Mouse (Mus musculus) cerebral cortex, adult 2 months (tissue): ENCODE results near the gene Tmem190.

Experiments used
- WGBS: fragments of 180-500 bp; shearing (Covaris S2); methylation state at CpG from one replicate; pipeline ENCODE4 v1.1.7; 2018; 5-methylcytosine and 5-hydroxymethylcytosine counted together

Gene Tmem190

DNA sequence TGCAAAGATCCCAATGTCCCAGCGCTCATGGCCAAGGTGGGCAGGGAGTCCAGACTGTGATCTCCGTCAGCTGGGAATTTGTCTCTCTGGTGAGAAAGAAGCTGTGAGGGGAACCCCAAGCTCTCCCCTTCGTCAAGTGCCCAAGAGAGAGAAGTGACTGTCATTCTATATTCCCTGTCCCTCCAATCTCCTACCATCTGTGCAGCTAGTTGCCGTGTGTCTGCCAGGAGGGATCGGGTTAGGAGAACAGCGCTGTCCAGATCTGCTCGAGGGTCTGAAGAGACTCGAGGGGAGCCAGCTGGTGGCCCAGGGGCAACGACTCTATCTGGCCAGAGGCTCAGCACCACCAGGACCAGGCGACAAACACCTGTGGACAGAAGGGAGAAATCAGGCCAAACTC, 6.6 kb upstream of the Tmem190 start:
- WGBS, result 60% methylated on average over 10 of the region's 10 CpGs

DNA sequence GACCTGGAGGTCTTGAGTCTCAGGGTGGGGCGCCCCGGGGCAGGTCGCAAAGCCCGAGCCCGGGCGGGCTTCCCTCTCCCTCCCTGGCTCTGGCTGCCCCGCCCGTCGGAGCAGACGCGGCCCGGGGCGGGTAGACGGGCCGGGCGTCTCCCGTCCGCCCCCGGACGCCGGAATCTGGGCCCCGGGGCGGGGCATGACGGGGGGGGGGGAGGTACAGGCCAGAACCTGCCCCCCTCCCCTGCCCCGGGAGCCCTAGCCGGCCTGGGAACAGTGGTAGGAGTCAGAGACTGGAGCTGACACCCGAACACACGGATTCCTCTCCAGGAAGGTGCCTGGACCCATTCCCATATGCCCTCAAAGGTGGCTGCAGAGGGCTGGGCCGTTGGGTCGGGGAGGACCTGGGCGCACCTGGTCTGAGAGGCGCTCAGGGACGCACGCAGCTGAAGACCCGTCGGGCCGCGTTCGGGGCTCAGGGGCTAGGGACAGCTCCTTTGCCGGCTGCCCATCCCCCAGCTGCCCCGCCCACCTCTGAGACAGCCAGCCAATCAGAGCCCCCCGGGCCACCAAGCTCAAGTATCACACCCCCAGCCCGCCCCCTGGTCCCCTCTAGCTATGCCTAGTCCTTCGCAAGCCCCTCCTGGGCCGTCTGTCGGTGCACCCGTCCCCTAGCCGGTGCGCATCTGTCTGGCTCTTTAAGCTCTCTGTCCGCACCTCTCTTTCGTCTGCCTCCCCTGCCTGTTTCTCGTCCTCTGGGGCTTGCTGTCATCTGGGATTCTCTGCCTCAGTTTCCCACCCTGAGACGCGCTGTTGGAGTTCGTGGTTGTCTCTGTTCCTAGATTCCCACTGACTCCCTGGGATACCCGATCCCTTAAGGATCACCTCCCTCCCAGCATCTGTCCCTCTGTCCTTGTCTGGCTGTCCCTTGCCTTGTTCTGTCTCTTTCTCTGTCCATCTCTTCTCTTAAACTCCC, 5.6 kb upstream of the Tmem190 start:
- WGBS, result 3% methylated on average over 55 of the region's 56 CpGs

DNA sequence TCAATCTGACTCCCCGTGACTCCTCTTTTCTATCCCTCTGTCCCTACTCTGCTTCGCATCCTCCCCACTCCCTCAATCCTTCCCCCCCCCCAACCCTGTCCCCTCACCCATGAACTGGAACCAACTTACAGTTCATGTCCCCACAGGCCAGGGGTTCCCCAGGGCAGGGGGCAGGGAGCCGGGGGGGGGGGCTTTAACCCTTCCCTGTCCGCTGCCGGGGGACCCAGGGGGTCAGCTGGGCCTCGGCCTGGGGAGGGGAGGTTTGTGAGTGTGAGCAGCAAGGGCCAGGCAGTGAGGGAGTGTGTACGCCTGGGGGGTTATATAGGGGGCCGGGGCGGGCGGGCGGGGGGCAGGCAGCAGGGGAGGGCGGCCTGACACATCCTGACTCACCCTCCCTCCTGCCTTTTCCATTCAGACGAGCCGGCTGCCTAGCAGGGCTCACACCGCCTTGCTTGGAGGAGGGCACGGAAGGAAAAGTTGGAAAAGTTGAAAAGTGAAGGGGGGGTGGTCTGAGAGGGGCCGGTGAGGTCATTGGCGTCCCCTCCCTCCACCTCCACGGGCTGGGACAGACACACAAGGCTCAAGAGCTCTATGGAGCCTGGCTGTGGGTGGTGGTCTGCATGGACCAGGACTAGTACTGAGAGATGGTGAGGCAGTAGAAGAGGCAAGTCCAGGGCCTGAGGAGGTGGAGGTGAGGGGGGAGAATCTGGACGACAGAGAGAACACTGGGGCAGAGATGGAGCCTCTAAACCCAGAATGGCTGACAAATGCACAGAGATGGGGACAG, 4.7 kb upstream of the Tmem190 start:
- WGBS, result 9% methylated on average over 17 of the region's 20 CpGs

DNA sequence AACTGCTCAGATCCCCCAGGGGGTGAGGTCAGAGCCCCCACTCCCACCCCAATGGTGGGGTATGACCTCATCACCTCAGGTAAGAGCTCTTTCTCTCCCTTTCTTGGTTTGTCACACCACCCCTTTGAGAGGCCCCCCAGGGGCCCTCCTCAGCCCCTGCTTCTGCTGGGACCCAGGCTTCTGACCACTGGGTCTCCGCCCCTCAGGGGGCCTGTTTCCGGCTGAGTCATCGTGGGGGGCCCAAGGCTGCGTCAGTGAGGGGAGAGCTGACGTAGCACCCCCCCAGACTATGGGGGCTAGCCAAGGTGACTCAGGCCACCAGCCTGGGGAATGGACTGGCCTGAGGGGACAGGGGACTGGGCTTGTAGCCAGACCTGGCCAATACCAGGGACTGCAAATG, 2.8 kb upstream of the Tmem190 start:
- WGBS, result 46% methylated on average over 5 of the region's 5 CpGs

DNA sequence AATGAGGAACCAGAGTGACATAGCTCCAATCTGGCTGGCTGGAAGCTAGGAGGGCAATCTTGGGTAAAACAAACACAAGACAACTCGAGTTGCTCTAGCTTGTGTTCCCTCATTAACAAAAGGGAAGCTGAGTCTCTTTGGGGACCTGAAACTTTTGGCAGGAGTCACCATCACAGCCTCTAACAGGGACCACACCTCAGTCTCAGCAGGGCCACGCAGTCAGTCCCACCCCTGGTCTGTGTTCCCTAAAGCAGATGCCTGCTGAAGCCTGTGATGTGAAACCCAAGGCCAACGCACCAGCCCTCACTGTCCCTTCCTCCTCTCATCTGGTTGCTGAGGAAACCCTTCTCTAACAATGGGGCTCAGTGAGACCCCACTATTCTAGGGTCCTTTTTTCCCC, 607 bp upstream of the Tmem190 start:
- 77% methylated on average over 3 of the region's 3 CpGs for WGBS

DNA sequence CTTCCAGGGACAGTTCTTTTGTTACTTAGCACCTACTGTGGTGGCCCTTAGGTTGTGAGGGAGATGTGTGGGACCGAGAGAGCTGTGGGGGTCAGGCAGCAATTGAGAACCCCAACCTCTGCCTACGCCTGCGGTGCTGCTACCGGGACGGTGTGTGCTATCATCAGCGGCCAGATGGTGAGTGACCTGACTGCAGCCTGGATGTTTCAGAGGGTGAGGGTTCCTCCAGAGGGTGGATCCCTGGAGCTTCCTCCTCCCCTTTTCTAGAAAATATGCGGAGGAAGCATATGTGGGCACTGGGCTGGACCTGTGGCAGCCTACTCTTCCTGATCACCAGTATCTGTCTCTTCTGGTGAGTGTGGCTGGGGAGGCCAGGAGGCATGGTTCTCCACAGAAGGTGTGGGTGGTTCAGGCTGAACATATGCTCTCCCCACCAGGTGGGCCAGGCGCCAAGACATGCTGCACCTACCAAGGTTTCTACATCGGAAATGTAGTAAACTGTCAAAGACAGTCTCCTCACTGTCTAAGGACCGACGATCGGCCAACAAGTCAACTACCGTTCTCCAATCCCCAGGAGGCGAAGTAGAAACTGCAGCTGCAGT, 1.0 kb downstream of the Tmem190 start:
- WGBS, result 54% methylated on average over 14 of the region's 14 CpGs

DNA sequence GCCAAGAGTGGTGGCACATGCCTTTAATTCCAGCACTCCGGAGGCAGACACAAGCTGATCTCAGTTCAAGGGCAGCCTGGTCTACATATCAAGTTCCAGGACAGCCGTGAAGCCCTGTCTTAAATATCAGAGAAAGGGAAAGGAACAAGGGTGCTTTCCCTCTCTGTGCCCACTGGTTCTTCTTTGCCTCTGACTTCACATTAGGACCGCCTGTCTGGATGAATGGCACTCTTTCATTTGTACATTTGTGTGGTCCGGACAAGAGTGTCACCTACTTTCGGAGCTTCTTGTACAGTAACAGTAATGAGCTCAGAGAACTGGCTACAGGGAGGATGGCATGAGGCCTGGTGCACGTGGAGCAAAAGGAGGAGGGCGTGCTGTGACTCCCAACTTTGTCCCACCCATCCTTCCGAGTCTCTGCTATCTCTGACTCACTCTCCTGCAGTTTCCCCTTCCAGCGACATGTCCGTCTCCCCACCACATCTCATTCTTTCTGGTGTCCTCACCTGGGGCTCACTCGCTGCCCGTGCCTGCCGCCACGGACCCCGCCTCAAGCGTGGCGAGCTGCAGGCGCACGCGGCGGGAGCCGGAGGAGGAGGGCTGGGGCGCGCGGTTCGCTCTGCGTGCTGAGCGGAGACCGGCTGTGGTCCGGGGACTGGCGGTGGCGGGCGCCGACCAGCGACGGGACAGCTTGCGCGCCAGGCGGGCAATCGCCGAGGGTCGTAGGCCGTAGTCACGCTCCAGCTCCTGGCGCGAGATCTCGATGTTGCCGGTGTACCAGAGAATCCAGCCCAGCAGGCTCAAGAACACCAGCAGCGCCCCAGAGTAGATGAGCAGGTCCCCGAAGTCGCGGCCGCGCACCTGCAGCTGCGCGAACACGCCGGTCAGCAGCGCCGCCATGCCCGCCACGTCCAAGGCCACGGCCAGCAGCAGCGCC, 6.0 kb downstream of the Tmem190 start:
- 2% methylated on average over 64 of the region's 64 CpGs for WGBS

DNA sequence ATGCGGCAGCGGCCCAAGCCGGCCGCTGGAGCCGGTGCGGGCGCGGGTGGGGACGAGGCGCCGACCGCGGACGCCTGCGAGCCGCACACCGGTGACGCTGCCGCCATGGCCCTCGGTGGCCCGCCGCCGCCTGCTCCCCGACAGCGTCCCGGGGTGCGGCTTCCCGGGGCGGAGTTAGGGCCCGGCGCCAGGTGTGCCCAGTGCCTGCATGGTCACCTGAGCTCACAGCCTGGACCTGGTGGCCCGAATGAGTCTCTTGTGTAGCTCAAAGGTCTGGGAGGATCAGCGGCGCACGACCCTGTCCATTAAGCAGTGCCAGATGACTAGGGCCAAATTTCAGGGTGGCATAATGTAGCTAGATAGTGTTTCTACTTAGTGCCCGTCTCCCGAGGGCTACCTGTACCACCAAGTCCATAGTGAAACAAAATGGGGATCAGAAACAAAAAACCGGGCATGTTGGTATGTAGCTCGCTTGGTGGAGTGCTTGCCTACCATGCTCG, 6.7 kb downstream of the Tmem190 start, which contains the start of gene Tmem238:
Tmem238 (minus strand) TSS at position 221 of the 500 bp plus-strand sequence.
- 8% methylated on average over 40 of the region's 40 CpGs for whole genome bisulfite sequencing

DNA sequence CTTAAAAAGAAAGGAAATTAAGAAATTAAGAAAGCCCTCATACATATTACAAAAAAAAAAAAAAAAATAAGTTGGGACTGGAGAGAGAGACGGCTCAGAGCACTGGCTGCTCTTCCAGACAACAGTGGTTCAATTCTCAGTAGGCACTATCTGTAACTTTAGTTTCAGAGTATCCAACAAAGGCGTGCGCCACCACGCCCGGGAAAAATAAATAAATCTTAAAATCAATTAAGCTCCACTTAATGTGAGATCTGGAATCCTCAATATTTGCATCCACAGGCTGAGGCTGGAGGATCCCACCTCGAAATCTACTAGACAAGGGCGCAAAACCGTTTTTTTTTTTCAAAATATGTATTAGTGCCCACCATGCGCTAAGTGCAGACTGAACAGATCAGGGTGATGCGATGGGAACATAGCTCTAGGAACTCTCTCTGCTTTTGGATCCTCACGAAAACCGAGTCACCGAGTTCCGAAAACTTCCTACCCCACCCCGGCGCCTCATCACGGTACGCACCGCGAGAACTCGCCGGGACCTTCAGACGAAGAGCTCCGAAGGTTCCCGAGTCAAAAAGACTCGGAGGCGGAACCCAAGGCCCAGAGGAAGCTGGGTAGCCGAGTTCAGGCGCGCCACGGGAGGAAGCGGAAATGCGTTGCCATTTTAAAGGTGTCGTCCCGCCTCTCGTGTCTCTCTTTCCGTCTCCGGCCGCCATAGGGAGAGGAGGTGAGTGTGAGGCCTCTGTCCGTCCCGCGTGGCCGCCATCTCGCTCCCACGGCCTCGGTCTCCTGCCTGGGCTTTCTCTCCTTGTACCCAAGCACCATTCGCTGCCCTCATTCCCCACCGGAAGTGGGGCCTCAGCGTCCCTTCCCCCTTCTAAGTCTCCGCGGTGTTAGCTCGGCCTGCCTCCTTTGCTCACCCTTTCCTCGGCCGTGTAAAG, 9.8 kb downstream of the Tmem190 start, which contains the start of gene Rpl28:
Rpl28 (plus strand) TSS at position 597 of the 935 bp plus-strand sequence.
- WGBS, result under 1% methylated on average over 54 of the region's 54 CpGs

DNA sequence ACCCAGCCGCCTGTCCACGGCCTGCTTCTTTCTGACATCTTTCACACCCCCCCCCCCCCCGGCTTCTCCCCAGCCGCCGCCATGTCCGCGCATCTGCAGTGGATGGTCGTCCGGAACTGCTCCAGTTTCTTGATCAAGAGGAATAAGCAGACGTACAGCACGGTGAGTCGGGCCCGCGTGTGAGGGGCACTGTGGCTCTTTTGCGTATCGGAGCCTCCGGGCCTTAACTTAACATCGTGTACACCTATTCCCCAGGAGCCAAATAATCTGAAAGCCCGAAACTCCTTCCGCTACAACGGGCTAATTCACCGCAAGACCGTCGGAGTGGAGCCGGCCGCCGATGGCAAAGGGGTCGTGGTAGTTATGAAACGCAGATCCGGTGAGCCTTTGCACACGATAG, 10.5 kb downstream of the Tmem190 start:
- under 1% methylated on average over 31 of the region's 31 CpGs for WGBS

DNA sequence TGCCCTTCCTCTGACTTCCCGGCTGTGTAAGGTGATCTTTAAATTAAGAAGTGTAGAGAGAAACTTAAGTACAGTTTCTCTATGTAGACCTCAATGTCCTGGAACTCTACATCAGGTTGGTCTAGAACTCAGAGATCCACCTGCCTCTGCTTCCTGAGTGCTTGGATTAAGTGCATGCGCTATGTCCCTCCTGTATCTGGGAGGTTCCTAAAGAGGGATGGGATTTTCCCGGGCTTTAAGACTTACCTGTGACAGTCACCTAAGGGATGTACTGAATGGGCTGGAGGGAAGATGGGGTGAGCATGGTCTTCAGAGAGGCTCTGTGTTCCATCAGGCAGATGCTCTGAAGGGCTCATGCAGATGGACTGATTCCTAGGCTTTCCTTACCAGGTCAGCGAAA, 10.9 kb downstream of the Tmem190 start:
- WGBS, result 34% methylated on average over 4 of the region's 4 CpGs

DNA sequence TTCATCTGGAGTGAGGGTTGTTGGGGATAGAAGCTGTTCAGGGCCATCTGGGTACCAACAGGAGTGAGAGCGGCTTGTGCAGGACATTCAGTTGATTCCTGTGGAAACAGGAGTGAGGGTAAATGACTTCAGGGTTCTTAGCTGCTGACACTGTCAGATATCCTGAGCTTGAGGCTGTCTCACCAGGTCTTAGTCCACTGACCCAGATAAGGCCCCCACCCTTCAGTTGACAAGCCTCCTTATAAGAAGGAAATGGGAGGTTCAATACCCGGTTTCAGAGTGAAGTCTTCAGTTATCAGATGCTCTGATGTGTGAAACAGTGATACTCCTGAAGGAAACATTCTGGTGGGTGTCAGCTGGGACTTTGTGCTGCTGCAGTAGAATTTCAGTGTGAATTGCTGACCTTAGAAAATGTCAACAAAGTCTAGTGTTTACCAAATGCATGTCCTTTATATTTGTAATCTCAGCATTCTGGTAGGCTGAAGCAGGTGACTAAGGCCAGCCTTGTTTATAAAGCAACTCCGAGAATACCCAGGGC, 12.0 kb downstream of the Tmem190 start:
- WGBS, result 72% methylated on average over 3 of the region's 3 CpGs

DNA sequence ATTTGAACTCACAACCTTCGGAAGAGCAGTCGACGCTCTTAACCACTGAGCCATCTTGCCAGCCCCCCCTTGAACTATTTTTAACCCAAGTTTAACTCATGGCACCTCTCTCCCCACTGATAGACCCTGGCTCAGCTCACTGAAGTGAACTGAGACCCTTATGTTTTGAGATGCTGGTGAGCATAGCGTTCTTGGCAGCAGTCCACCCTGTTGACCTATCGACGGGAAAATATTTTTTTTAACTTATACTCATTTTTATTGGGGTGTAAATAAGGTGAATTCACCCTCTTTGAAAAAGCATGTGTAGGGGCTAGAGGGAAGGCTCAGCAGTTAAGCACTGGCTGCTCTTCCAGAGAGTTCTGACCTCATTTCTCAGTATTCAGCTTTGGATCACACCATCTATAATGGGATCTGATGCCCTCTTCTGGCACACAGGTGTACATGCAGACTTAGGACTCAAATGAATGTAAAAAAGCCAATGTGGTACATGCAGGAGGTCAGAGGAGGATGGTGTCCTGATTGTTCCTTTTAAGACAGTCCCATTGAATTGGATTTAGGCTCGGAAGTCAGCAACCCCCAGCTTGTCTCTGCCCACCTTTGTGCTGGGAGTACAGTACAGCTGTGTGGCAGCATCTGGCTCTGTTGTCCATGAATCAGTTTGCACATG, 13.2 kb downstream of the Tmem190 start:
- 58% methylated on average over 7 of the region's 7 CpGs for whole genome bisulfite sequencing

DNA sequence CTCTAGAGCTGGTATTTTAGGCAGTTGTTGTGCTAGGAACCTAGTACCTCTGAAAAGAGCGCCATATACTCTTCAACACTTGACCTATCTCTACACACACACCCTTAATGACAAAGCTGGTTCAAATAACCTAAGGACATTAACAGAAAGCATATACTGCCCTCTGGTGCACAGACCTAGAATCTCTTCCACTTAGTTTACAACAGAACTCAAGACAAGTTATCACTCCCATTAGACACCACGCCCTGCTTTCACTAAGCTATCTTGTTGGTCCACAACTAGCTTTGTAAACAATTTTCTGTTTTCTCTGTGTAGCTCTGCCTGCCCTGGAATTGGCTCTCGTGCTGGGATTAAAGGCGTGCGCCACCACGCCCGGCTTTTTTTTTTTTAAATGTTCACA, 24.0 kb downstream of the Tmem190 start:
- WGBS, result 87% methylated on average over 7 of the region's 7 CpGs

DNA sequence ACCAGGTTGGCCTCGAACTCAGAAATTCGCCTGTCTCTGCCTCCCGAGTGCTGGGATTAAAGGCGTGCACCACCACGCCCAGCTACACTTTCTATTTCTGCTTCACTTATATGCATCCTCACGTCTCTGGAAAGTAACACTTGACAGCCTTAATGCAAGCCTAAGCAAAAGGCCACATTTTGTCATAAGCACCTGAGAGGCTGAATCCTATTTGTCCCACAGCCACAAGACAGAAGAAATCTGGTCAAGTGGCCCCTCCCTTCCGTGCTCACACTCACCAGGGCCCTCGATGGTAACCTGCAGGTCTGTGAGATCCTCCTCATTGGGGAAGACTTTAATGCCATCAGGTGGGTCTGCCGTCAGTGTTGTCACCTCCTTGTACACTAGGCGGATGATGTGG, 28.4 kb downstream of the Tmem190 start:
- 26% methylated on average over 10 of the region's 10 CpGs for WGBS

DNA sequence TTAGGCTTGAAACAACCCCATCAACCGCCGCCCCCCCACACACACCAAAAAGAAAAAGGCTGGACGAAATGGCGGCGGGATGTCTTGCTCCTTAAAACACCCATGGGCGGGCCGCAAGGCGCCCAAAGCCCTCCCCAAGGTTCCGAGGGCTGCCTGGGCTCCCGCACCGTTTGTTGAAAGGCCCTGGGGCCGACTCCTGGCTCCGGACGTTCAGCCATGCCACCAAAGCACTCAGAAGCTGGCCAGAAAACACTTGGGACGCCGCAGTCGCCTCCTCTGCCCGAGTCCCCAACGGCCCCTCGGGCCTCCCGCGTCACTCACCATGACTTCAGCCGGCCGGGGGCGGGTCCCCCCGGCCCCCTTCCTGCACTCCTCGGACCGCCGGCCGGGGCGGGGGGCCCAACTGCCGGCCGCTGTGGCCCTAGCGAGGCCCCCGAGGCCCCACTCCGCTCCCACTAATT, 29.1 kb downstream of the Tmem190 start:
- WGBS, result 2% methylated on average over 36 of the region's 36 CpGs

DNA sequence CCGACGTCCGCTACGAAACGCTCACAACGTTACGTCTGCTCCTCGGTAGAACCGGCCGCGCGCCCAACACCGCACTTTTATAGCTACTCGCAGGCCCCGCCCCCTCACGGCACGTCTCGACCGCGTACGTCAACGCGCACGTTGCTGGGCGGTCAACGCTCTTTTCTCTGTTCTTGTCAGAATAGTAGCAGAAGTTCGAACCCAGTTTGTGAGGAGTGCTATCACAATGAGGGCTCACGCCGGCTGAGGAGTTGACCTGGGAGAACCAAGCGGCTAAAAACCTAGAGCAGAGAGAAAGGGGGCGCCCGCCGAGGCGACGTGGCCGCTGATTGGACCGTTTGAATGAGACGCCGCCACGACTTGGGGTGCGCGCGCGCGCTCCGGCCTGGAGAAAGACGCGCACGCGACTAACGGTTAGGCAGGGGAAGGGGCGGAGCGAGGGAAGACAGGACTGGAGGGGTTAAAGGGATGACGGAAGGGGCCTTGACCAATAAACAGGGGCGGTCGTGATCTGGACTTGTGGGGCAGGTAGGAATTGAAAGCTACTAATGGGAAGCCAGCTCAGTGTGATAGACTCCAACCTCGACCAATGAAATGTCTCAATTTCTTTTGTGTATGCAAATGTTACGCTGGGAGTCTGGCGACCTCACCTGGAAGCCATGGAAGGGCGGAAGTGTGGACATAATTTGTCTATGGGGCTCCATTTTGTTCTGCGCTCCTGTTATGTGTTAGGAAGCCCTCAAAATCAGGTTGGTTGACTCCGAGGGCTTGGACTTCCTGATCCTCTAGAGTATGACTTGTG, 29.8 kb downstream of the Tmem190 start, which contains the start of gene Ube2s:
Ube2s (minus strand) TSS at position 288 of the 802 bp plus-strand sequence.
- under 1% methylated on average over 62 of the region's 62 CpGs for WGBS
